Mouse (Mus musculus) urinary bladder, postnatal 36 days (tissue): ENCODE data around the gene Crybg2.

Source experiments
- DNase-seq, 2 experiments: peaks; one replicate each; pipeline ENCODE4 v3.0.0; 2022; ENCODE audit warnings: low spot score in 2 of 2, mixed read lengths in 1 of 2

Crybg2 gene

DNA sequence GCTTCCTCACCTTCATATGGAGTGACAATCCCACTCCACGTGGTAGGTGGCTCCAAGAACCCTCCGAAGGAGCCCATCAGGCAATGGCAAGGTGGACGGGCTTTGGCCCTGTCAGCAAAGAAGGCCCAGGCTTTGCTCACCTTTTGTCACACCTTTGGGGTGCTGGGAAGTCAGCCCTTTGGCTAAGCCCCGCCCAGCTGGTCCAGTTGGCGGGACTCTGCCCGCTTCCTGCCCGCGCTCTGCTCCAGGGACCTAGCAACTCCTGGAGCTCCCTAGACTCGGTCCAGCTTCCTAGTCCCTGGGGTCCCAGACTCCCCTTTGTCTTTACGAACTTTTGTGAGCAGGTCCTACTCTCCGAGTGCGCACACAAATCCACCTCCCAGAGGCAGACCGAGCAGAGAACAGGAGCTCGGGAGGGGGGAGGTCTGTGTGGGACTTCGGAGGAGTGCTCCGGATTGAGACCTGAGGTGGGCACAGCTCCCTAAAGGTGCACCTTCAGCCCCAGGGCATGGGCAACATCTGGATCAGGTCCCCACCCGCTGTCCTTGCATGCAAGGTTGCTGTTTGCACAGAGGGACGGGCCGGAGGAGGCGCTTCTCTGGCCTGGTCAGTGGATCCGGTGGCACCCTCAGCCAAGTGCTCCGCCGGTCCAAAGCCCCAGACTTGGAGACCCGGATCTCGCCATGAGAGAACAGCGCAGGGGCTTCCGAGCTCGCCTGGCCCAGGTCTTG, at the start of gene Crybg2:
Crybg2 (plus strand) TSS at position 681 of the 731 bp plus-strand sequence.
- DNase-seq, result no peak

DNA sequence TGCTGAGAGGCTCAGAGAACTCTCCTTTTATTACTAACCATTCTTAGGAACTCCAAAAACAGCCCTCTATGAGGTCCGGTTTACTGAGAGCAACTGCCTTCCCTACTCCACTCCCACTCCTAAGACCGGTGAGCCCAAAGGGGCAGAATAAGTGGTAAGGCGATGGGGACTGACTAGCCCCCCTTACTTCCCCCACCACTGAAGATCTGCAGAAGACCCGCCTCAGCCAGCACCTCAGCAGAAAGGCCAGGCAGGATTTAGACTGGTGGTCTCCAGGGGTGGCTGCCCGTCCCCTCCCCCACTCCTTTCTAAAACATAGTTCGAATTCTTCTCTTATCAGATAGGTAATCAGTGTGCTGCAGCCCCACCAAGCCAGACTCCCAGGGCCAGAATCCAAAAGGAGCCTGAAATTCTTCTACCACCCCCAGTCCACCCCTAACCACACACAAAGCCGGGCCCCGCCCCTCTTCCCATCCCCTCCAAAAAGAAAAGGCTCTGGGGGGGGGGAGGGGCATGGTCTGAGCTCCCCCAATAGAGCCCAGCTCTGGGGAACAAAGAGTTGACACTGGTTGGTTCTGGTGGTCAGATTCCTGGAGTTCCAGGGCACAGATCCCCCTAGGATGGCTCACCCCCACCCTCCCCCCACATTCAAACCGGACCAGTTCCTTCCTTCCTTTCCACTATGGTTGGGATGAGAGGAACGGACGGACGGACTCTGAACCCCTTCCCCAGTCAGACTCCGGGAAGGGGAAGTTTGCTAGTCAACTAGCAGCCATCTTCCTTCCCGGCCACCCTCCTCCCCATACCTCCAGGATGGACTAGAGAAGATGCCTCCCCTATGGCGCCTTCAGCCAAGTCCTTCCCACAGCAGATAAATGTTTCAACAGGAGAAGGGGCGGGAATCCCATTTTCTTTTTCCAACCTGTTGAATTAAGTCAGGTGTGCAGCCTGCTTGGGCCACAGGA, 48.9 kb upstream of the Crybg2 start:
- no peak for DNase-seq

DNA sequence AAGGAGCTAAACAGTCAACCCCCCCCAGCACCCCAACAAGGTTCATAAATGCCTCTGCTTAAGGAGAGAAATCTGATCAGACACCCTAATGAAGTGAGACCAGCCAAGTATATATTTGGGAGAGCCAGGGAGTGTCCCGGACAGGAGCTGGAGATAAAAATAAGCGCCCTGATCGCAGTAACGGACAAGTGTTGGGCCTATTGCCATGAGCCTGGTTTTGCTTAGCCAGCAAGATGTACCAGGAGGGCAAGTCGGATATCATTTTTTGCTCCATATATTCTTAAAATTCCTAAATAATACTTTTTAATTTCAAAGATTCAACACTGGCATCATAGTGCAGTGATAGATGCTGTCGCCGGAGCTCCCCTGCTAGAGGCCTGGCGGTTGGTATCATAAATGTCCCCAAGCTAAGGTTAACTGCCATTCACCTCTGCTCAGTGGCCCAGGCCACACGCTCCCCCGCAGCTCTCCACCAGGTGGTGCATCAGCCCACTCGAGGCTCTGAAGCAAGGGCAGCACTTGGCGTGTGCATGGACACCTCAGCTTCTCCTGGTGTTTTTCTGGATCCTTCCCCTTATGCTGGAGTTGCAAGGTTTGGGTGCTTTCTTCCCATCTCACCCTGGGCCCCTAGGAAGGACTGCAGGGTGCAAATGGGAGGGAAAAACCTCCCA, 47.6 kb upstream of the Crybg2 start:
- DNase-seq, result no peak

DNA sequence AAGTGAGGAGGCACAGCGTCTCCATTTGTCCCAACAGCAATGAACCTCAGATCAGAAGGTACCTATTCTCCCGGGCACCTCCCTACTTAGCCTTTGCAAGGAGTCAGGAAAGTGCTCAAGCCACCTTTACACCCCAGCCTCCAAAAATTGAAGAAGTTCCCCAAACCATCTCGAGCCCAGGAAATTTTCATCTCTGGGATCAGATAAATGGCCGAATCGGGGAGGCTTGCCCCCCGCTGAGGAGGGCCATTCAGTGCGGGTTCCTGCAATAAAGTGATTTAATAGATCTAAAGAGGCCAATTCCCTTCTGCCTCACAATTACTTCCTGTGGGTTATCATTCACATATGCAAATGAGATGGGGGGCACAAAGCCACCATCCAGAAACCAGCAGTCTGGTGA, 44.4 kb upstream of the Crybg2 start:
- no peak for DNase-seq

DNA sequence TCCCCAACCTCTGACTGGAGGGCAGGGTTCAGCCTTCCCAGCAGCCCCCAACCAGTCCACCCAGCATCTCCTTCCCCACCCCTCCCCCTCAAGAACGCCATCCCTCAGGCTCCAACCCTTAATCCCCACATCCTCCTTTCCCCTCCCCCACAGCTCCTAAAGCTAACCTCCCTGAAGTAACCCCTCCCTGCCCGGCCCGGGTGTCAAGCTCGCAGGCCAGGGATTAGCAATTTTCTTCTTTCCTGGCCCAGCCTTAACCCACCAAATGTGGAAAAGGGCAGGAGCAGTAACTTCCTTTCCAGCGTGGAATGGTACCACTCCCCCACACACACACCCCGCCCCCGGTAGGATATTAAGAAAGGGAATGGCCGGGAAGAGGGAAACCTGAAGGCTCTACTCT, 43.8 kb upstream of the Crybg2 start:
- no peak for DNase-seq

DNA sequence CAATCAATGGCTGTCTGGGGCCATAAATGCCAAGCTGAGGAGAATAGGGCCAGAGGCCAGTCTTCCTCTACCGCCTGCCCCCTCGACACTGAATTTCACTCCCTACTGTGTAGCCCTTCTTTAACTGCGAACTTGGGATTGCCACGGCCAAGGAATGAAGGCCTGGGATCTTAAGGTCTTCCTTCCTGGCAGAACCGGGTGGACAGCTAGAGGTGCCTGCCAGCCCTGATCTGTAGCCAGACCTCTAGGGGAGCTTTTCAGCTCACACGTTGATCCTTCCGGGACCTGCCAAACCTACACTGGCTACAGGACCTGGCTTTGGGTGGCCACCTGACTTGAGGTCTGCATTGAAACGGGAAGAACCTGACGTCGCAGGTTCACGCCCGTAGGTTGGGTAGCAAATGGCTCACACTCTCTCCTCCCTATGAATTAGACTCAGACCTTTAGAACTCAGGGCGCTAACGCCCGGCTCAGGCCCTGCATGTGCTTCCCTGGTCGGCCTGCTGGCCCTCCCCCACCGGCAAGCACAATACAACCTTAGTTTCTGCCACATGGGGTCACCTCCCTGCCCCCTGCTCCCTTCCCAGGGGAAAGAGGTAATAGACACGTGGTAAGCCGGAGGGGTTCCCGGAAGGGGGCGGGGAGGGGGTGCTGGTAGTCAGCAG, 43.3 kb upstream of the Crybg2 start:
- DNase-seq, result no peak

DNA sequence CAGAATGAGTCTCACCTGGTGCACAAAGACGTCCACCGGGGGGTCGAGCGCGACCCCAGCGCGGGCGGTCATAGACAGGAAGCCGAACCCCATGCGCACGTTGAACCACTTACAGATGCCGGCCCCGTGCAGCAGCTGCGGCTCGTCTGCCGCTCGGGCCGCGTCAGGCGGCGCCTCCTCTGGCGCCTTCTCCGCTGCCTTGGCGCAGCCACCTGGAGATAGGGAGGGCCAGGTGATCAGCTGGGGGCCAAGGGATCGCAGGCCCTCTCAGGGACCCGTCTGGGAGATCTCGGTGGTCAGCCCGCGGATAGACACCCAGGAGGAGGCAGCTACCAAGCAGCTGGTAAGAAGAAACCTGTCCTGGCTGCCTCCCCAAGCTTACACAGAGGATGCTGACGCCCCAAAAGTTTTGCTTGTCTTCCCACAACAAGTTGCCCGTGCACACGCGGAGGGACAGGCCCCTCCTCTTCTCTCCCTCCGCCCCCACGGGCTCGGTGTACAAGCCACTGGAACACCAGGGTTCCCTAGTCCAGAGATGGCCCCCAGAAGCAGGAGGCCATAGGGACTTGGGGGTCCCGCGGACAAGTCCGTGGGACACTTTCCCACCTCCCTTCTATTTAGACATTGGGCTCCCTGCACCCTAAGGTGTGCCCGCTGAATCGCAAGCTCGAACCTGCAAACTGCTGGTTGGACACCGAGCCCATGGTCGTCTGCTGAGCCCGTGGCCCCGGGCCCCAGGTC, 42.4 kb upstream of the Crybg2 start:
- DNase-seq, result no peak

DNA sequence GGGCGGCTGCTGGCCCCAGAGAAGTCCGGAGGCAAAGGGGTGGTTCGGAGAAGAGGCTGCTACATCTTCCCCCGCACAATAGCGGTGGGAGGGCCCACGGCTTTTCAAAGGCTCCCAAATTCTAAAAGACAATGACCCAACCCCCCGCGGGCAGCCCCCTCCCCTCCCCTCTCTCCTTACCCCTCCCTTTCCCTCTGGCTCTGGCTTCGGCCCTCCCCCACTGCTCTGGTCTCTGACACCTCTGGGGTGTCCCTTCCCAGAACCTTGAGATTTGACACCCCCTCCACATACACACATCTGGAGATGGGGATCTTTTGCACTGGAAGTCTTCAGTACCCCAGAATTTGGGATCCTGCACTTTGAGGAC, 41.9 kb upstream of the Crybg2 start, which contains the start of gene Lin28a:
Lin28a (minus strand) TSS at position 63 of the 367 bp plus-strand sequence.
- DNase-seq, result no peak

DNA sequence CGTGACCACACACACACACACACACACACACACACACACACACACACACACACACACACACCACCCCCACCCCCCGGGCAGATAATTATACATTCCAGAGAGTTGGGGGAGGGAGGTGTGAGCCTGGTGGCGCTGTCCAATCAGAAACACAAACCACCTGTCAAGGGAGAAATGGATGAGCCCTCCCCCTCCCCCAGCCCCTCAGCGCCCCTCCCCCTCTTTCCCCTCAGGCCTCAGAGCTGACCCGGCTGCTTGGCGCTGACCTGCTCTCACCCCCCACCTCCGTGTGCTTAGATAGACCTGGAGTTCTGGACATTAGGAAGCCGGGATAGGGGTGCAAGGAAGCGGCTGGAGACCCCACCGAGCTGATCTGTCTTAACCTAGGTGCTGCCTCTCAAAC, 41.4 kb upstream of the Crybg2 start:
- no peak for DNase-seq

DNA sequence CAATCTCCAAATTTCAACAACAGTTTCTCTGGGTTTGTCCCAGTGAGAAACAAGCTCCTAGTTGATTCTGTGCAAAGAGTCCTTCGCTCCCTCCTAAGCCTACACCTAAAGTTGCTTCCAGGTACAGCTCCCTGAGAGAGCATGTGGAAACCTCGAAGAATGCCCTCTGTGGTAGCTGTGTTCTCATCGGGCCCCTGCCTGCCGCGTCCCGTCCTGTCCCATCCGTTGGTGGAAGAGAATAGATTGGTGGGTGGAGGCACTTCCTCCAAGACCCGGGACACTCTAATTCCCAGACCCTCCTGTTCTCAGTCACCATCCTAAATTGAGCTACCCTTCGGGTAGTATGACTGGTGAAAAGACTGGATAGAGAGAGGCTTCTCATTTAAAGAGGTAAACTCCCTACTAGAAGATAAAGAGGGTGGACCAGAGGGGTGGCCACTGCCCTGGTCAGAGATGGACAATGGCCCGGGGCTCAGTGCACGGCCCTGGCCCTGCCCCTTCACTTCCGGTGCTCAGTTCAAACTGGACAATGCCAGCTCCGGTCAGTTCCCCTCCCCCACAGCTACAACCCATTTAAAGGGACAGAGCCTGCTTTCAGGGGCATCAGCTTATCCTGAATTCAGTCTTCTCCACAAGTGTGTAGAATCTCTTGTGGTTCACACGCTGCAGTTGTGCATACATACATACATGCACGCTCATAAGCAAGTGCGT, 40.8 kb upstream of the Crybg2 start:
- no peak for DNase-seq

DNA sequence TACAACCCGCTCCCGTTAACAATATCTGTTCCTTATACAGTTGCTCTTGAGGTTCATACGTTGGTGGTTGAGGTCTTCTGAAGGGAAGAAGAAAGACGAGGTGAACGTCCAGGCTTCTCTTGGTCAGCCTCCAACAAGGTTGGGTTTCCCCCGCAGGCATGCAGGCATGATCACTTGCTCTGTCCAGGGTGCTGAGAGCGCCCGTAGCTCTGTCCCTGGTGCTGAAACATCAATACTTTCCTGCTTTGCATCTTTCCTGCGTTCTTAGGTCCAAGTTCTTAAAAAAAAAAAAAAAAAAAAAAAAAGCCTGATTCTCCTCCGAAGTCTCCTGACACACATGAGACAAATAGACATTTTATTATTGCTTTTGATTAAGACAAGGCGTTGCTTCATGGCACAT, 40.0 kb upstream of the Crybg2 start:
- peak; percentile 64 to 70 for DNase-seq

DNA sequence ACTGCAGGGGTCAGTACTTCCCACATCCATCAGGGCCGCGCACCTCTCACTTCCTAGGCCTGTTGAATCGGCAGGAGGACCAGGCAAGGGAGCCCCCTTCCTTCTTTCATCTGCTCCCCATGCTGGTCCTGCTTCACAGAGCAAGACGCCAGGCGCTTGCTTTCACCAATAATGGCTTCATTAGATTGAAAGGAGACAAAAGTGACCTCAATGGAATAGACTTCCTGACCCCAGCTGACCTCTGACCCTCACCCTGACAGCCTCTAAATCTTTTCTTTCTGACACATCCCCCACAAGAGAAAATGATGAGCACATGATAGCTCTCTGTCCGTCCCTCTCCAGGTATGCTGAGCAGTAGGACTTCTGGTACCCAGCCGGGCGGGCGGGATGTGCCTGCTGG, 34.8 kb upstream of the Crybg2 start:
- DNase-seq, result no peak

DNA sequence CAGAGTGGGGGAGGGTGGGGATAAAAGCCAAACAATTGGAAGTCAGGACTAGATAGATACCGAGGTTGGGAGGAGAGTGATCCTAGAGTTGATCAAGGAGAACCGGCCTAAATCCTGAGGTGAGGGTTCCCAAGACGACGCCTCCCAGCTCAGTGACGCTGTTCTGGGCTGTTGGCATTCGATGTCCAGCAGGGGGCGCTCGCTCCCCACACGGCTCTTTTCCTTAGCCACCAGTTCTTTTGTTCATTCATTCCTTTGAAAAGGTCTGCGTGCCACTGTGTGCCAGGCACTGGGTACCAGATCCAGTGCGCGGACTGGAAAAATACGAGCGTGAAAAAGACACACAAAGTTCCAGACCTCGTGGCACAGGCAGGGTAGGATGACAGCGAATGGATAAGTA, 24.7 kb upstream of the Crybg2 start:
- DNase-seq, result peak; percentile 65 to 75

DNA sequence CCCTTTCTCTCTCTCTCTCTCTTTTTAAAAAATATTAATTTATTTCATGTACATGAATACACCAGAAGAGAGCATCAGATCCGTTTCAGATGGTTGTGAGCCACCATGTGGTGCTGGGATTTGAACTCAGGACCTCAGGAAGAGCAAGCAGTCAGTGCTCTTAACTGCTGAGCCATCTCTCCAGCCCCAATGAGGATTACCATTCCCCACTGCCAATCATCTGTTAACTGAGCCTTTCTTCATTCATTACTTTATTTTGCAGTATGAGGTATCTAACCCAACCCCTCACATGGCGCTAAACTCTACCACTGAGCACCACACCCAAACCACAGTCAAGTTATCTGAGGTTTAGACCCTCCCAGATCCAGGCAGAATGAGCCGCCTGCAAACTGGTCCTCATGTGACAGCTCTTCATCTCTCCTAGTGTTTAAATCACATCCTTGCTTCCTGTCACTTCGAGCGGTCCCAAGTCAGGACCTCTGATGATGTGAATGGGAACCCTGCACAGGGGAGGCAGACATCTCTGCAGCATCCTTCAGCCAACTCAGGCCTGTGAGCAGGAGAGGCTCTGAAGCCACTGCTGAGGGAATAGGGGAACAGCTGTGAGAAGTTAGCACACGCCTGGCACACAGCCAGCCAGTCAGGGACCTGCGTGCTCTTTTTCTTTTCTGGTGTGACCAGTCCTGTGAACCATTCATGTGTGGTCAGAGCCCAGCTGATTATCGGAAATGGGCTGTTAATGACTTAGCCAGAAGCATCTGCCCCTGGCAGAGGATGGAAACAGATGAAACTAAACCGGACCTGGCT, 19.1 kb upstream of the Crybg2 start:
- no peak for DNase-seq

DNA sequence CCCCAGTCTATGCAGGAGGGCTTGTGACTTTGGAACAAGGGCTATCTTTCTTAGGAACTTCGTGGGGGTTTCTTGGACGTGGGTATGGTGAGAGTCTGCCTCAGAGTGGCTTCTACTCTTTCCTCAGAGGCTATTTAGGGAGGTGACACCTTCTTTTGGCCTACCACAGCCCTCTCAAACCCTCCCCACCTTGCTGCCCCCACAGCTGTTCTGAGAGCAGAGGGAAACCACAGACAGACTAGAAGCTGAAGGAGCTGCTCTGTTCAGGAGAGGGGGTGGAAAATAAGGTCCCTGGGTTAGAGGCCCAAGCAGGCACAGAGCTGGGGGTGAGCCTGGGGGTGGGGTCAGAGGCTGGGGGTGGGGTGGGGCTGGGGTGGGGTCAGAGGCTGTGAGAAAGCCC, 17.6 kb upstream of the Crybg2 start:
- no peak for DNase-seq

DNA sequence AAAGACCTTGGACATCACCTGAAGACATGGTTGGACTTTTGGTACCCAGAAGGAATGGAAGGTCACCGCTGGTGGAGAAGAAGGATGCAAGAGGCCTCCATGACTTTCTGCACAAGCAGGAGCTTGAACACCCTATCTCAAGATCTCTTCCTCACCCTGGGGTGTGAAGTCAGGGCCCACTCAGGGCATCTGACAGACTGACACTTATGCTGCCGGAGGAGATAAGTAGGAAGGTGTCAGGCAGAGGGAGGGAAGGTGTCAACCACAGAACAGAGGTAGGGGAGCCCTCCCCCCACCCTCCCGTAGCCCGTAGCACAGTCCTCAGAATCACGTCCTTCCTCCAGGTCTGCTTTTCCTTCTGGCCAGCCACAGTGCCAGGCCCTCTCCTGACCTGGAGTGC, 13.0 kb upstream of the Crybg2 start:
- DNase-seq, result no peak

DNA sequence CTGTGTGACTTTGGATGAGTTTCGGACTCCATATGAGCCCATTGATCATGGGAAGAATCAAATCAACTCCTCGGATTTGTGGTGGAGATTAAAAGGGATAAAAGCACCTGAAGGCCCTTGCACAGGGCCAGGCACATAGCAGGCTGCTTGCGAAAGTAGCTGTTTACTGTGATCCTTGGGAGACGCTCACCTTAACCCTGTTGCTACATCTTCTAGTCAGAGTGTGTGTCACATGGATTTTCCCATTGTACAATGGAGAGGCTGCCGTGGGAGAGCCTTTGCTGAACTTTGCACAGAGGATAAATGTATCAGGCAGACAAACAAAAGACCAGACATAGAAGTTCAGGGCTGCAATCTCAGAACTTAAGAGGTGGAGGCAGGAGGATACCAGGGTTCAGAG, 8.7 kb upstream of the Crybg2 start:
- no peak for DNase-seq

DNA sequence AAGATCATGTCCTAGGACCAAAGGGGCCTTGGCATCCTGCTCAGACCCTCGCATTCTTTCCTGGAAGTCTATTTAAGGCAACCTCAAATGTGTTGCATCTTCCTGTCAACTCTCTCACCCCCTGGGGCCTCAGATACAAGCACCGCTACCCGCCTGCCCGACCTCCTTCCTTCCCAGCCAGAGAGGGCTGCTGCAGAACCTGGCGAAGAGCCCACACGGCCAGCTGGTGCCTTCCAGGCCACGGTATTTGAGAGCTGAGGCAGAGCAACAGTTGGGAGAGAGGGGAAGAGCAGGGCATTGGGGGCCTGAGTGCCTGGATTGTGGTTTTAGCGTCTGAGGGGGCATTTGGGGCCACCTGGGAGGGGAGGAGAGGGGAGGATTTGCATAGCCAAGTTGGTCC, 8.1 kb upstream of the Crybg2 start:
- no peak for DNase-seq

DNA sequence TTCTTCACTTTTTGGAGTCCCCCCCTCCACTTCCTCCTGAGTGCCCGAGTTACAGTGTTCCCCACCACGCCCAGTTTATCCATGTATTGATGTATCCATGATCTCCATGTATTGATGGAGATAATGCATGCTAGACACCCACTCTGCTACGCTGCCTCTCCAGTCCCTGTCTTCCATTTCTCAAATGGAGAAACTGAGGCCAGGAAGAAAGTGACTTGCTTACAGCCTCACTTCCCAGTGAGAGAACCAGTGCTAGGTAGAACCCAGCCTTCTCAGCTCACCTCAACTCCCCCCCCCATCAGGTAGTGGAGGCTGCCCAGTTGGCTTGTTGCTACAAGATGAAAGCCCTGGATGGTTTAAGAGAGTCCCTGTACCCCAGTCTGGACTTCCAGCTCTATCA, 7.1 kb upstream of the Crybg2 start, which contains the start of gene Zfp683:
Zfp683 (plus strand) TSS at position 301 of the 400 bp plus-strand sequence.
- no peak for DNase-seq
